Mouse (Mus musculus): ENCODE data around the gene Bmp2k. TPM values are rescaled to one million over a fixed set of nuclear protein-coding genes. Genes with fewer than 3 reads are reported as not detected.

Gene Bmp2k
- polyA plus RNA-seq, 1 experiment from 2014 or later: 11.2 TPM

- H3K4me2 ChIP-seq (replicated peaks): peak overlapping the region; percentile 86
- H3K9me3 ChIP-seq: no peaks in the 10 kb centered on the region
- peak overlapping the region; percentile 86; the same call in 1 of the 2 replicates for H3K27ac ChIP-seq
- H3K4me3 ChIP-seq: peak overlapping the region; percentile 90
- under 1% methylated on average over 73 of the region's 75 CpGs for WGBS
- H3K36me3 ChIP-seq: no peaks in the 10 kb centered on the region
- H3K9ac ChIP-seq: peak overlapping the region; percentile 83
- ATAC-seq (ENCODE audit: low FRiP score, low read depth): peak; percentile 23
- no peaks in the 10 kb centered on the region for H3K27me3 ChIP-seq (replicated peaks)
- peaks cover 6% of the 10 kb centered on the region for H3K4me1 ChIP-seq
Measured at GRCm38 (mm10) chr5:96997802-96998565, 495 bp downstream of the Bmp2k start.

GRCm38 (mm10) chr5:96998566-96998907 is 1.0 kb downstream of the Bmp2k start:
- peak overlapping the region; percentile 90 for H3K4me3 ChIP-seq
- no peak overlapping the region for H3K27ac ChIP-seq
- ATAC-seq (ENCODE audit: low FRiP score, low read depth): no peak
- H3K4me1 ChIP-seq: peaks cover 6% of the 10 kb centered on the region
- WGBS: 12% methylated on average over 6 of the region's 6 CpGs
- H3K4me2 ChIP-seq (replicated peaks): peak overlapping the region; percentile 86
- H3K9me3 ChIP-seq: no peaks in the 10 kb centered on the region
- H3K9ac ChIP-seq: peak overlapping the region; percentile 83
- no peaks in the 10 kb centered on the region for H3K27me3 ChIP-seq (replicated peaks)
- H3K36me3 ChIP-seq: no peaks in the 10 kb centered on the region

DNA sequence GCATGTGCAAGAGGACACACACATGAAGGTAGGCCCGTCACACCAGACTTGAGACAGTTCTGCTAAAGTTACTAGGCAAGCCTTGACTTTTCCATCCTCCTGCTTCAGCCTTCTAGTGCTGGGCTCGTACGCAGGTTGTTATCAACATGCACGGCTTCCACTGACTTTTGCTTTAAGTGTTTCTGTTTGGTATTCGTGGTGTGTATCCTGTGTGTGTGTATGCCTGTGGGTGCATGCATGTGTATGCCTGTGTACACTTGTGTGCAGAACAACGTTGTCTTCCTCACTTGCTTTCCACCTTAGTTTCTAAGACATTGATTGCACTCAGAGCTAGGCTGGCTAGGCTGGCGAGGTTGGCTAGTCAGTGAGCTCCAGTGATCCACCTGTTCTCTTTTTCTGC is 2.1 kb downstream of the Bmp2k start:
- H3K27me3 ChIP-seq (replicated peaks): no peaks in the 10 kb centered on the region
- 88% methylated on average over 7 of the region's 7 CpGs for WGBS
- H3K4me1 ChIP-seq: peaks cover 6% of the 10 kb centered on the region
- H3K4me2 ChIP-seq (replicated peaks): peak overlapping the region; percentile 86
- no peaks in the 10 kb centered on the region for H3K9me3 ChIP-seq
- no peak overlapping the region for H3K9ac ChIP-seq
- no peaks in the 10 kb centered on the region for H3K36me3 ChIP-seq
- no peak overlapping the region for H3K27ac ChIP-seq
- no peak for ATAC-seq (ENCODE audit: low FRiP score, low read depth)
- no peak overlapping the region for H3K4me3 ChIP-seq

- no peak overlapping the region for H3K27ac ChIP-seq
- no peak overlapping the region for H3K4me2 ChIP-seq (replicated peaks)
- 89% methylated on average over 5 of the region's 5 CpGs for WGBS
- ATAC-seq (ENCODE audit: low FRiP score, low read depth): no peak
- no peaks in the 10 kb centered on the region for H3K9me3 ChIP-seq
- H3K9ac ChIP-seq: no peak overlapping the region
- no peaks in the 10 kb centered on the region for H3K36me3 ChIP-seq
- H3K27me3 ChIP-seq (replicated peaks): no peaks in the 10 kb centered on the region
- peaks cover 6% of the 10 kb centered on the region for H3K4me1 ChIP-seq
- no peak overlapping the region for H3K4me3 ChIP-seq
Measured at GRCm38 (mm10) chr5:97000524-97000923, 3.0 kb downstream of the Bmp2k start.

GRCm38 (mm10) chr5:97001153-97001552 is 3.7 kb downstream of the Bmp2k start:
- Histone ChIP-seq H3K27me3 (replicated peaks) (no peaks in the 10 kb centered on the region), H3K4me2 (replicated peaks) (no peak overlapping the region), H3K4me1 (peaks cover 6% of the 10 kb centered on the region), H3K9me3 (no peaks in the 10 kb centered on the region), H3K27ac (no peak overlapping the region), H3K4me3 (no peak overlapping the region), H3K9ac (no peak overlapping the region), H3K36me3 (no peaks in the 10 kb centered on the region)
- WGBS: 93% methylated on average over 10 of the region's 10 CpGs
- ATAC-seq (ENCODE audit: low FRiP score, low read depth): no peak

- no peak for ATAC-seq (ENCODE audit: low FRiP score, low read depth)
- 89% methylated on average over 5 of the region's 5 CpGs for WGBS
- Histone ChIP-seq H3K9me3 (no peaks in the 10 kb centered on the region), H3K4me2 (replicated peaks) (no peak overlapping the region), H3K27ac (no peak overlapping the region), H3K4me1 (peaks cover 2% of the 10 kb centered on the region), H3K9ac (no peak overlapping the region), H3K27me3 (replicated peaks) (no peaks in the 10 kb centered on the region), H3K36me3 (no peaks in the 10 kb centered on the region), H3K4me3 (no peak overlapping the region)
Measured at GRCm38 (mm10) chr5:97001571-97001970, 4.1 kb downstream of the Bmp2k start.

DNA sequence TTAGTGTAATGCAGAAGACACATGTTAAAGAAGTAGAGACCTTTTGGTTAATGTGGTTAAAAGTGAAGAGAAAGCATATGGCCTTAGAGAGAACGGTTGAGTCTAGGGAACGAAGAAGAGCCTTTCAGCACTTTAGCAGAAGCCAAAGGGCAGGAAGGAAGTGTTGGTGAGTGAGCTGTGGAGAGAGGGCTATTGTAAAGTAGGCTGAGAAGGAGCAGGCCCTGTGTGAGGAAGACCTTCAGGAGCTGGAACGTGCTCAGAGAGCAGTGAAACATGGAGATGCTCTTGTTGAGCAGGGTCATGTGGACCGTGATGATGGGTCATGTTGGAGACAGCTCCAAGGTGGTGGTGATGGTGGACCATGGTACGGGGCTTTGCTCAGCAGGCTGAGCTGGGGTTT is 4.8 kb downstream of the Bmp2k start:
- Histone ChIP-seq H3K4me3 (no peak overlapping the region), H3K9me3 (no peaks in the 10 kb centered on the region), H3K27ac (no peak overlapping the region), H3K4me2 (replicated peaks) (no peak overlapping the region), H3K27me3 (replicated peaks) (no peaks in the 10 kb centered on the region), H3K4me1 (no peaks in the 10 kb centered on the region; the same call in 1 of the 2 replicates), H3K36me3 (no peaks in the 10 kb centered on the region), H3K9ac (no peak overlapping the region)
- 93% methylated on average over 5 of the region's 5 CpGs for WGBS
- ATAC-seq (ENCODE audit: low FRiP score, low read depth): no peak

GRCm38 (mm10) chr5:97002937-97003336 is 5.4 kb downstream of the Bmp2k start:
- Histone ChIP-seq H3K27me3 (replicated peaks) (no peaks in the 10 kb centered on the region), H3K27ac (no peak overlapping the region), H3K36me3 (no peaks in the 10 kb centered on the region), H3K4me3 (no peak overlapping the region), H3K9me3 (no peaks in the 10 kb centered on the region), H3K4me1 (no peaks in the 10 kb centered on the region; the same call in 1 of the 2 replicates), H3K4me2 (replicated peaks) (no peak overlapping the region), H3K9ac (no peak overlapping the region)
- no peak for ATAC-seq (ENCODE audit: low FRiP score, low read depth)
- WGBS: 86% methylated on average over 7 of the region's 7 CpGs

- H3K27ac ChIP-seq: no peak overlapping the region
- H3K9me3 ChIP-seq: no peaks in the 10 kb centered on the region
- H3K27me3 ChIP-seq (replicated peaks): no peaks in the 10 kb centered on the region
- no peak overlapping the region for H3K4me3 ChIP-seq
- WGBS: 85% methylated on average over 23 of the region's 23 CpGs
- H3K4me1 ChIP-seq: no peaks in the 10 kb centered on the region
- no peak for ATAC-seq (ENCODE audit: low FRiP score, low read depth)
- H3K4me2 ChIP-seq (replicated peaks): no peak overlapping the region
- no peaks in the 10 kb centered on the region for H3K36me3 ChIP-seq
- no peak overlapping the region for H3K9ac ChIP-seq
Measured at GRCm38 (mm10) chr5:97004178-97005030, 6.9 kb downstream of the Bmp2k start.

GRCm38 (mm10) chr5:97005891-97006290 is 8.4 kb downstream of the Bmp2k start:
- no peak overlapping the region for H3K9ac ChIP-seq
- H3K36me3 ChIP-seq: no peaks in the 10 kb centered on the region
- ATAC-seq (ENCODE audit: low FRiP score, low read depth): no peak

GRCm38 (mm10) chr5:97006929-97007328 is 9.4 kb downstream of the Bmp2k start:
- ATAC-seq (ENCODE audit: low FRiP score, low read depth): no peak
- H3K4me2 ChIP-seq (replicated peaks): no peak overlapping the region
- no peaks in the 10 kb centered on the region for H3K9me3 ChIP-seq
- no peaks in the 10 kb centered on the region for H3K27me3 ChIP-seq (replicated peaks)
- no peaks in the 10 kb centered on the region for H3K4me1 ChIP-seq
- 93% methylated on average over 3 of the region's 3 CpGs for WGBS
- no peak overlapping the region for H3K9ac ChIP-seq
- no peaks in the 10 kb centered on the region for H3K36me3 ChIP-seq
- no peak overlapping the region for H3K4me3 ChIP-seq
- H3K27ac ChIP-seq: no peak overlapping the region

More at GRCm38 (mm10) chr5:97005891-97006290, 8.4 kb downstream of the Bmp2k start:
- 91% methylated on average over 2 of the region's 2 CpGs for WGBS
- Histone ChIP-seq H3K4me3 (no peak overlapping the region), H3K27me3 (replicated peaks) (no peaks in the 10 kb centered on the region), H3K4me1 (no peaks in the 10 kb centered on the region), H3K4me2 (replicated peaks) (no peak overlapping the region), H3K9me3 (no peaks in the 10 kb centered on the region), H3K27ac (no peak overlapping the region)

- Histone ChIP-seq H3K27ac (no peak overlapping the region), H3K9ac (no peak overlapping the region), H3K27me3 (replicated peaks) (no peaks in the 10 kb centered on the region), H3K36me3 (no peaks in the 10 kb centered on the region), H3K4me2 (replicated peaks) (no peak overlapping the region), H3K4me1 (no peaks in the 10 kb centered on the region), H3K4me3 (no peak overlapping the region), H3K9me3 (no peaks in the 10 kb centered on the region)
- ATAC-seq (ENCODE audit: low FRiP score, low read depth): no peak
- WGBS: 93% methylated on average over 3 of the region's 3 CpGs
Measured at GRCm38 (mm10) chr5:97007496-97007895, 10.0 kb downstream of the Bmp2k start.
